Mouse (Mus musculus): ENCODE measurements at regions not wholly inside any gene's neighbourhood (a gene's known extent, or its start where the extent isn't known, plus 50 kb on each side); places are given as distances from the start of the nearest gene placed in this dataset.

DNA sequence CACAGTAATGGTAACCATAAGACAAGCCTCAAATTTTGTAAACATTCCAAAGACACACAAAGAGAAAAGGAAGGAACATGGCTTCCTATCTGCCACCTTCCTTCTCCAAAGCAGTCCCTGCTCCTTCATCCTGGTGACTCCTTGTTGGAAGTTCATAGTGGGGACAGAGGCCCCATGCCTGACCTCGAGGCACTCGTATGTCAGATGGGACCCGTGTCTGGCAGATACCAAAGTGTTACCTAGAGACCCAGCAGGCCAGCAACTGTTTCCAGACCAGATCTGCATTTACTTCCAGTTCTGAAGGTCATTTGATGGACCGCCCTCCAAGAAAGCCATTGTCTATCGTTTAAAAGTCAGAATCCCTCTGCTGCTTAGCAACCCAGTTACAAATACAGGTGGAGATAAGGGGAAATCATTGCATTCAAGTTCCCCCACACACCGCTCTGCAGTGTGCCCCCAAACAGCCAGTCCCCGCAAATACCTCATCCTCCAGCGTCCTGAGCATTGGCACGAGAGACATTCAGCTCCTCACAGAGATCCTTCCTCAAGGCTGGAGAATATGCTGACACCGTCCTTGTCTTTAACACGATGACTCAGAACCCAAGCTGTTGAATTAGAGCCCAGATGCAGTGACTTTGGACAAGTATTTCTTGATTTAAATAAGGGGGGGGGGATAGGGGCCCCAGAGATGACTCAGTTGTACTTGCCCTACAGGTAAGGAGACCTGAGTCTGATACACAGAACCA, 283.2 kb upstream of the Jmjd1c start:
- TF ChIP-seq CTCF (IDR thresholded peaks at IDR 0.05; ENCODE audit: borderline replicate concordance, insufficient read depth, low read length) (no peak), POLR2A (IDR thresholded peaks at IDR 0.05; ENCODE audit: low read depth, low read length) (no peak)
